Mouse (Mus musculus) stomach, embryonic 15.5 days (tissue): ENCODE results near the gene Gatd1. TPM values are rescaled to one million over a fixed set of nuclear protein-coding genes. Genes with fewer than 3 reads are reported as not detected.
"Not testable (repeated sequence)": the region's sequence is repeated elsewhere in the genome, so short reads cannot be mapped to it uniquely, and the experiment has no call there.

Source experiments
- ATAC-seq: fragments of 200-750 bp; cut with Nextera tagmentation; 2 replicates; pipeline ENCODE4 v1.8.0; 2017; ENCODE audit warnings: low read depth, moderate number of reproducible peaks, moderate TSS enrichment; ENCODE audit not compliant: insufficient read depth, low FRiP score
- H3K27ac ChIP-seq: fragments of 300-500 bp; sonication (generic); 2 replicates; pipeline ENCODE4 v1.5.1; 2015; ENCODE audit warnings: mild to moderate bottlenecking, inconsistent platforms
- H3K27me3 ChIP-seq: fragments of 300-500 bp; sonication (generic); replicated peaks from 2 replicates; pipeline ENCODE4 v1.6.1; 2015; ENCODE audit warnings: inconsistent platforms
- H3K36me3 ChIP-seq: fragments of 300-500 bp; sonication (generic); 2 replicates; pipeline ENCODE4 v1.6.1; 2015; ENCODE audit warnings: inconsistent platforms
- H3K4me1 ChIP-seq: fragments of 300-500 bp; sonication (generic); 2 replicates; pipeline ENCODE4 v1.6.1; 2015; ENCODE audit warnings: inconsistent platforms
- H3K4me2 ChIP-seq: fragments of 300-500 bp; sonication (generic); 2 replicates; pipeline ENCODE4 v1.6.1; 2015; ENCODE audit warnings: mild to moderate bottlenecking, inconsistent platforms
- H3K4me3 ChIP-seq: fragments of 300-500 bp; sonication (generic); replicated peaks from 2 replicates; pipeline ENCODE4 v1.5.1; 2015; ENCODE audit warnings: inconsistent platforms
- H3K9ac ChIP-seq: fragments of 300-500 bp; sonication (generic); 2 replicates; pipeline ENCODE4 v1.6.1; 2015; ENCODE audit warnings: inconsistent platforms
- H3K9me3 ChIP-seq: fragments of 300-500 bp; sonication (generic); 2 replicates; pipeline ENCODE4 v1.6.1; 2016; ENCODE audit warnings: inconsistent platforms
- whole genome bisulfite sequencing: fragments of 180-500 bp; shearing (Covaris S2); methylation state at CpG from one replicate; pipeline ENCODE4 v1.1.7; 2015; 5-methylcytosine and 5-hydroxymethylcytosine counted together
- polyA plus RNA-seq: library from polyadenylated mRNA; unstranded; fragments of >200 nt; fragmentation: Nextera tagmentation; extraction: Ambion mirVana; gene quantifications from 2 replicates; pipeline ENCODE4 v1.2.1, GENCODE M21; 2015

The Gatd1 gene
- polyA plus RNA-seq, 1 experiment from 2014 or later = 51.1 TPM

DNA sequence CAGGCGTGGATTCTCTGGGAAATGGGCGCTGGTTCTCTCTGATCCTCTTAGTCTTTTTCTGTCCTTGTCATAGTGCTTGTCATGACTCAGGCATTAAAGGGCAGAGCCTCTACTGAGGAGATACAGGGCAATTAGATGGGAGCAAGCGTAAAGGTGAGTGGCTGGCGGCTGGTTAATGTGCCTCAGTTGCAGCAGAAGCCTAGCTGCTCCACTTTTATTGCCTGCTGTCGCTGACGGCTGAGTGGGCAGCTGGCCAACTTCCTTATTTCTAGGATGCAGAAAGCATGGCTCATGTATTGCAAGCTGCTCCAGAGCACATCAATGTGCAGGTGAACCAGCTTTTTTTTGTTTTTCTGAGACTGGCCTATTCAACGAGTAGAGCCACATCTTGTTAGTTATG, 5.0 kb upstream of the Gatd1 start:
- H3K27ac ChIP-seq = no peak overlapping the region
- no peak overlapping the region for H3K4me3 ChIP-seq
- no peak overlapping the region for H3K9ac ChIP-seq
- ATAC-seq = no peak
- H3K9me3 ChIP-seq = no peaks in the 10 kb centered on the region
- H3K27me3 ChIP-seq = no peaks in the 10 kb centered on the region
- H3K4me1 ChIP-seq = 0 out of 2 replicates have a peak, but pooled peaks cover 5% of the 10 kb centered on the region
- WGBS = 58% methylated on average over 7 of the region's 7 CpGs
- no peaks in the 10 kb centered on the region for H3K36me3 ChIP-seq
- H3K4me2 ChIP-seq = no peak overlapping the region

DNA sequence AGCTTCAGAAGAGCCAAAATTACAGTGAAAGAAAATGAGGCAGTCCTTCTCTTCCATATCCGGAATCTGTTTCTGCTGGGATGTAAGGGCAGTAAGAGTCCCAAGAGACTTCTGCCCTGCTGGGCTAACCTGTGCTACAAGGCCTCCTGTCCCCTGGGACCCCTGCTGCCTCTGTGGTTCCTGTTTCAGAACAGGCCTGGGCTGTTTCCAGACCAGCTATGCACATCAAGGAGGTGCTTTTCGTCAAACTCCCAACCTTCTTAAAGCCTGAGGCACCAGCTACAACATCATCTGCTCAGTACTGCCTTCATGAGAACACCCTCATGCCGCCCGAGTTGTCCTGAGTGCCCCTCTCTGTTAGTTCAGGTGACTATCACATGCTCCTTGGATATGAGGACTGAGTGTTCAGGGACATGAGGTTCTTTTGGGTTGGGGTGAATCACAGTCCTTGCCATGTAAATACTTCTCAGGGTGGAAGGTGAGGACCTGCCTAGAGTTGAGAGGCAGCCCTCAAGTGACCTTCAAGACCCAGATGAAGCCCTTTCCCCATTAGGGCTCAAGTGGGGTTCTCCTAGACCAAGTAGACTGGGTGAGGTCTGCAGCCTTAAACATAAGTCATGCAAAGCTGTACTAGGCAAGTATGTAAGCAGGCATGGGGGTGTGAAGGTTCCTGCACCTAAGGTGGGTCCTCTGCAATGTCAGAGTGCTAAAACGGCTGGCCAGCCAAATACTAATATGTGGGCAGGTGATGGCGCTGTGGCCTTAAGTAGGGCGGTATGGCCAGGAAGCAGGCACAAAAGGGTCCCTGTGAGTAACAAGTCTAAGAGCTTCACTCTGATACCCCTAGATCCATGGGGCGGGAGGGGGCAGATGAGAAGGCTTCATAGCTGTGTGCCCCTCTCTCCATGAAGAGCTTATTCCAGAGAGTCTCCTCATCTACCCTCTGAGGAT, 4.1 kb upstream of the Gatd1 start:
- no peak overlapping the region for H3K4me2 ChIP-seq
- no peak overlapping the region for H3K4me3 ChIP-seq
- H3K27me3 ChIP-seq = no peaks in the 10 kb centered on the region
- H3K36me3 ChIP-seq = no peaks in the 10 kb centered on the region
- ATAC-seq = no peak
- no peak overlapping the region for H3K9ac ChIP-seq
- peaks cover 8% of the 10 kb centered on the region for H3K4me1 ChIP-seq
- H3K9me3 ChIP-seq = no peaks in the 10 kb centered on the region
- no peak overlapping the region for H3K27ac ChIP-seq
- 73% methylated on average over 8 of the region's 8 CpGs for WGBS

DNA sequence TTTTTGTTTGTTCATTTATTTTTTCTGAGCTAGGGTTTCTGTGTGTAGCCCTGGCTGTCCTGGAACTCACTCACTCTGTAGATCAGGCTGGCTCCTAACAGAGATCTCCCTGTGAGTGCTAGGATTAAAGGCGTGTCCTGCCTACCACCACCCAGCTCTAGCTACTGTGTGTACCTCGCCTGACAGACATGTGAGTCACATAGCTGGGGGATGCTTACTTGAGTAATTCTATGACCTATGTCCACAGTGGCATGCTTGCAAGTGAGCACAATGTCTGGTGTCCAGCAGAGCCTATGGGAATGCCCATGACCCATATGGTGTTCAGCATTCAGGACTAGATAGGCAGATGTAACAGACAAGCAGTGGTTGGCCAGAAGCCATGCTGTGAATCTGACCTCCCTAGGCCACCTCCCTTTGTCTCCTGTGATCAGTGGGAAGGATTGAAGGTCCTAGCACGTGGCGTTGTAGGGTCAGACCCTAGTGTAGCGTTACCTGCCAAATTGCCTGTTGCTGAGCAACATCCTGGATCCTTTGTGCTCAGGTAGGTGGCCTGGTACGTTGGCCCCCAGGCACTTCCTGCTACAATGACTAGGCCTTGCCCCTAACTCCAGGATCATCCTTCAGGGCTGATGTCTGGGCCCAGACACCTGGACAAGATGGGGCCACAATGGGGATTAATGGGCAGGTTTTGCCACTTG, 2.4 kb upstream of the Gatd1 start:
- no peak overlapping the region for H3K27ac ChIP-seq

DNA sequence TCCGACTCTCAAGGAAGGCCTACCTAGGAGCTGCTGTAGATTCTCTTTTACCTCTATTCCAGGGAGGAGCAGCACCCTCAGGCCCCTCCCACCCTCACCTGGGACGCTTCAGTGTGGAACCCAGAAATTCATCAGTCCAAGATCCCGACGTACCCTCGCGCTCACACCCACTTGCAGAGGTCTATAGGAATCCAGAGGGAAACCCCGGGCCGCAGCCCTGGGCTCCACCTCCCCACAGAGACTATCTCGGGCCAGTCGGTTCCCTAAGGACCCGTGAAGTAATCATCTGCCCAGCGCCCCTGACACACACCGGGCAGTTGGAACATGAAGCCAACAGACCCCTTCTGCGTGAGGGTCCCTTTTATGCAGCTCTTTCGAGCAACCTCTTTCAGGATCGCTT, 605 bp downstream of the Gatd1 start:
- WGBS = 3% methylated on average over 16 of the region's 16 CpGs

More for the DNA sequence above, 2.4 kb upstream of the Gatd1 start:
- Histone ChIP-seq H3K9me3 (no peaks in the 10 kb centered on the region), H3K4me3 (no peak overlapping the region), H3K4me2 (no peak overlapping the region), H3K27me3 (no peaks in the 10 kb centered on the region), H3K36me3 (no peaks in the 10 kb centered on the region), H3K4me1 (peaks cover 12% of the 10 kb centered on the region), H3K9ac (no peak overlapping the region)
- 84% methylated on average over 6 of the region's 6 CpGs for WGBS
- no peak for ATAC-seq

DNA sequence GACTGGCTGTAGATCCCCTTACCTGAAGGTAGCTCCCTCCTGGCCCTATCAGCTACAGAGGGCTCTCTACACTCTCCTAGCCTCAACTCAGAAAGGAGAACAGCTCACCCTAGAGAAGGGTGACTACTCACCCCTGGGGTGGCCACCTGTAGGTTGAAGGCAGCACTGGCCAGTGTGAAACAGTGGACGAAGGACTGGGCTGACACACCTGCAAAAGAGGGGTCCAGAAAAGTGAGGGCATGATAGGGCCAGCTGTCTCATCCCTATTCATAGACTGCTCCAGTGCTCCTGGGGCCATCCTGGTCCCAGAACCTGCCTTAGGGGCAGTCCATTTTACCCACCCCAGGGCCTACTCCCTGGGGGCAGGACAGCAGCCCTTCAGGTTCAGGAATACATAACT, 2.3 kb downstream of the Gatd1 start:
- WGBS = 100% methylated on average over 1 of the region's 1 CpGs
- H3K27ac ChIP-seq = no peak overlapping the region
- no peaks in the 10 kb centered on the region for H3K9me3 ChIP-seq
- peaks cover 16% of the 10 kb centered on the region for H3K4me1 ChIP-seq
- ATAC-seq = no peak
- no peaks in the 10 kb centered on the region for H3K27me3 ChIP-seq
- H3K36me3 ChIP-seq = peaks cover 18% of the 10 kb centered on the region
- no peak overlapping the region for H3K4me3 ChIP-seq
- H3K4me2 ChIP-seq = no peak overlapping the region
- H3K9ac ChIP-seq = no peak overlapping the region

More for the DNA sequence above, 605 bp downstream of the Gatd1 start:
- Histone ChIP-seq H3K9ac (peak overlapping the region; percentile 48), H3K27me3 (no peaks in the 10 kb centered on the region), H3K4me2 (peak overlapping the region; percentile 69), H3K4me3 (peak overlapping the region; percentile 65), H3K27ac (peak overlapping the region; percentile 73), H3K4me1 (peaks cover 16% of the 10 kb centered on the region), H3K36me3 (peaks cover 14% of the 10 kb centered on the region), H3K9me3 (no peaks in the 10 kb centered on the region)
- ATAC-seq = peak; percentile 7; the same call in 1 of the 2 replicates

DNA sequence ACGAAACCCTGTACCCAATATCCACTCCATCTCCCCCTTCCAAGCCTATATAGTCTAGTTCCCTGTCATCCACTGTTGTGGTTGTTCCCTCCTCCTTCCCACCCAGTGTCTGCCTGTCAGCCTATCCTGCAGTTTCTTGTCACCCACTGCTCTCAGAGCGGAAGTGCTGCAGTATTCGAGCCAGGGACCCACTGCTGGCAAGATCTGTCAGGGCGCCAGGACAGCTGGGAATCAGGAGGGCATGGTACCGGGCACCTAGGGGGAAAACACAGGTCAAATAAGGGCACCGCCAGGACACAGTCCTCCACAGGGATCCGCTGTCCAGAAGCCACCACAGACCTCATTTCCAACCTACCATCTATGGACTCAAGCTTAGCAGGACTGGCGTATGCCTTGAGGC, 3.3 kb downstream of the Gatd1 start:
- Histone ChIP-seq H3K27me3 (no peaks in the 10 kb centered on the region), H3K27ac (no peak overlapping the region), H3K4me1 (peaks cover 16% of the 10 kb centered on the region), H3K4me3 (no peak overlapping the region), H3K9ac (no peak overlapping the region), H3K36me3 (peaks cover 18% of the 10 kb centered on the region), H3K9me3 (no peaks in the 10 kb centered on the region), H3K4me2 (no peak overlapping the region)
- WGBS = 87% methylated on average over 8 of the region's 8 CpGs
- ATAC-seq = no peak

DNA sequence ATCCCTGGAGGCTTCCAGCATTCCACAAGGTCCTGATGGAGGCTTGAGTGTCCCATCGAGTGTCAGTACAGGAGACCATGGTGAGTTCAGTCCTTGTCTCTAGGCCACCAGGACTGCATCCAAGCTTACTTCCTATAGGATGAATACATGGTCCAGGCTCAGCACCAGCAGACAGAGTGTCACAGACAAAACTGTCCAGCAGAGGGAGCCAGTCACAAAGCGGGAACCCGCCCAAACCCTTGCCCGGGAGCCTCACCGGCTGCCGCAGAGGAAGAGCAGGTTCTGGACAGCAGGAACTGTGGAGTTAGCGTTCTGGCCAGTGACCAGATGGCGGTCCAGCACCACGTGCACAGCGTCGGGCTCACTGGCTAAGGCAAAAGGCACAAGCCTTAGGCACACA, 5.1 kb downstream of the Gatd1 start:
- Histone ChIP-seq H3K36me3 (peaks cover 18% of the 10 kb centered on the region), H3K9ac (peak overlapping the region; percentile 16; the same call in 1 of the 2 replicates), H3K4me1 (peaks cover 11% of the 10 kb centered on the region), H3K4me3 (no peak overlapping the region), H3K9me3 (no peaks in the 10 kb centered on the region), H3K4me2 (no peak overlapping the region), H3K27ac (no peak overlapping the region), H3K27me3 (no peaks in the 10 kb centered on the region)
- 10% methylated on average over 11 of the region's 11 CpGs for WGBS
- peak; percentile 71 for ATAC-seq

DNA sequence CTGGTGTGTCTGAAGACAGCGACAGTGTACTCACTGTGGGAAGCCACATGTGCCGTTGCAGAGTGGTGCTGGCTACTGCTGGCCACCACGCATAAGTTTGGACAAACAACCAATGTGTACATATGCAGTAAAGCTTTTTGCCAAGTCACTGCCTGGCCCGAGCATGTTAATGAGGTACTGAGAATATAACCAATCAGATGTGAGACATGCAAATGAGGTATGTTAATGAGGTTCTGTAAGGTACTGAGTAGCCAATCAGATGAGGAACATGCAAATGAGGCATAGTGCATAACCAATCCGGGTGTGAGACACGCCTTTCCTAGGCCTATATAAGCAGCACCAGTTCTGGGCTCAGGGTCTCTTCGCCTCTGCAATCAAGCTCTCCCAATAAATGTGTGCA, 6.3 kb downstream of the Gatd1 start:
- not testable (repeated sequence) for H3K4me2 ChIP-seq, H3K27ac ChIP-seq, H3K4me1 ChIP-seq, ATAC-seq, H3K27me3 ChIP-seq, H3K4me3 ChIP-seq, H3K9ac ChIP-seq, H3K9me3 ChIP-seq
- peaks cover 21% of the 10 kb centered on the region for H3K36me3 ChIP-seq
- WGBS = 96% methylated on average over 7 of the region's 7 CpGs

DNA sequence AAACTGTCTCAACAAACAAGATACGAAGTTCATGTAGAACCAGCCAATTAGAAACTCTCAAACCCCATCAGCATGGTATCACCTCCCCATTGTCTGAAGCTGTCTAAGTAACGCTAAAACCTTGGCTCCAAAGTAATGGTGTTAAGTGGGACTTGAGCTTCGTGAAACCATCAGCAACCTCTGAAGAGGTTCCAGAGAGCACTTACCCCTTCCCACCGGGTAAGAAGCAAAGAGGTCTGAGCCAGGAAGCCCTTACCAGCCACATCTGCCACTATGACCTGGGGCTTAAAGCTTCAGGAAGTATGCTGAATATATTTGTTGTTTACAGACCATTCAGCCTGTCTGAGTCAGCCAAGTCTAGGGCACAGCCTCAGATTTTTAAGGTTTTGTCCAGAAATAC, 8.5 kb downstream of the Gatd1 start:
- ATAC-seq = no peak
- WGBS = 69% methylated on average over 4 of the region's 4 CpGs
- Histone ChIP-seq H3K9ac (no peak overlapping the region), H3K4me2 (no peak overlapping the region), H3K27me3 (no peaks in the 10 kb centered on the region), H3K4me3 (no peak overlapping the region), H3K4me1 (peaks cover 4% of the 10 kb centered on the region; the same call in 1 of the 2 replicates), H3K36me3 (peaks cover 40% of the 10 kb centered on the region), H3K9me3 (no peaks in the 10 kb centered on the region), H3K27ac (0 out of 2 replicates have a peak overlapping the region, but pooled peaks have one; percentile 21)

DNA sequence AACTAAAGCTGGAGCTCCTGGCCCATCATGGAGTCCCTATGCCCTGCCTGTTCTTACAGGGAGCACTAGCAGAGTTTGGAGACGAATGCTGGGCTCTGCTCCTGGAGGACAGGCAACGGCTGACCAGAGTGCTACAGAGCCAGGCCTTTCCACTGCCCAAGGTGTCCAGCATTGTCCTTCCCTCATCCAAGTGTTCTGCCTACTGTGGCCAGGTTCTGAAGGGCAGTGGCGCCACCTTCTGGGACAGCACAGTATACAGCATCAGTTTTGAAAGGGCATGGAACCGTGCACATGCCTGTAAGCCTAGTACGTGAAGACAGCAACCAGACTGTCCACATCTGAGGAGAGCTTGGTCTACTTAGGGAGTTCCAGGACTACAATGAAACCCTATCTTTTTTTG, 10.6 kb downstream of the Gatd1 start:
- Histone ChIP-seq H3K27ac (no peak overlapping the region), H3K4me3 (no peak overlapping the region), H3K36me3 (peaks cover 39% of the 10 kb centered on the region), H3K9me3 (no peaks in the 10 kb centered on the region), H3K4me2 (no peak overlapping the region), H3K4me1 (no peaks in the 10 kb centered on the region), H3K27me3 (no peaks in the 10 kb centered on the region), H3K9ac (no peak overlapping the region)
- 41% methylated on average over 5 of the region's 5 CpGs for WGBS
- peak; percentile 64 for ATAC-seq

DNA sequence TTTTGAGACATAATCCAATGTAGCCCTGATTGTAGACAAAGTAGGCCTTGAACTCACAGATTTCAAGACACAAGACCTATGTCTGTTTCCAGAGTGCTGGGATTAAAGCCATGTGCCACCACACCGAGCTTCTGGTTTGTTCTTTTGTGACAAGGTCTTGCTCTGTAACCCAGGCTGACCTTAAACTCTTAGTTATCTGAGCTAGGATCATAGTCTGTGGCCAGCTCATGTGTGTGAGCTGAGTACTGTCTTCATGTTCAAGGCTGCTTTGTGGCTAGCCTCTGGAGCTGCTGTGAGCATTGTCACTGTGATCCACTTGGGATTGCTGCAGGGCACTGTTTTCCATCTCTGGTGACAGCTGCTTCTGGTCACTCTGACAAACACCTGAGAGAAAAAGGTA, 18.6 kb downstream of the Gatd1 start:
- ATAC-seq = no peak
- Histone ChIP-seq H3K9me3 (no peaks in the 10 kb centered on the region), H3K36me3 (peaks cover 25% of the 10 kb centered on the region; the same call in 1 of the 2 replicates), H3K9ac (no peak overlapping the region), H3K4me2 (no peak overlapping the region), H3K4me3 (no peak overlapping the region), H3K27ac (no peak overlapping the region), H3K4me1 (peaks cover 10% of the 10 kb centered on the region), H3K27me3 (no peaks in the 10 kb centered on the region)
- WGBS = 71% methylated on average over 1 of the region's 1 CpGs

DNA sequence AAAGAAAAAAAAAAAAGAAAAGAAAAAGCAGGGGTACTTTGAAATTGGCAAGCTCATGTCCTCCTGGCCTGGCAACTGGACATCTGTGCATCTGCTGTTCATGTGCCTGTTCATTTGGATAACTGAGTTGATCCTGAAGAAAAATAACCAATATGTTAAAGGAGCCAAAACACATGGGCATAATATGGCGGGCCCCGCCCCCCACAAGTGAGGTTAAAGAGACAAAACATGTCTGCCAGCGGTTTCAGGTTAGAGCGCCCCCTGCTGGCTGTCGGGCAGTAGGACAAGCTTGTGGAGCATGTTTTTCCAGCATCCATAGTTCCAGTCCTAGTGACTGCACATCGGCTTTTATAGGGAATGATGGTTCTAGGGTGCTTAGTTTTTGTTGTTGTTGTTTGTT, 19.2 kb downstream of the Gatd1 start:
- no peak overlapping the region for H3K4me2 ChIP-seq
- H3K4me1 ChIP-seq = peaks cover 10% of the 10 kb centered on the region
- no peaks in the 10 kb centered on the region for H3K27me3 ChIP-seq
- no peak for ATAC-seq
- H3K27ac ChIP-seq = no peak overlapping the region
- H3K9me3 ChIP-seq = no peaks in the 10 kb centered on the region
- H3K4me3 ChIP-seq = no peak overlapping the region
- H3K9ac ChIP-seq = no peak overlapping the region
- H3K36me3 ChIP-seq = peaks cover 19% of the 10 kb centered on the region; the same call in 1 of the 2 replicates
- WGBS = 23% methylated on average over 6 of the region's 6 CpGs
